Mouse (Mus musculus) midbrain, postnatal 0 days (tissue): ENCODE measurements around the gene Olfr66. TPM values are rescaled to one million over a fixed set of nuclear protein-coding genes. Genes with fewer than 3 reads are reported as not detected.

Experiments
- ATAC-seq: fragments of 200-750 bp; cut with Nextera tagmentation; 2 replicates; pipeline ENCODE4 v1.8.0; 2017; ENCODE audit warnings: moderate number of reproducible peaks, mild to moderate bottlenecking, moderate TSS enrichment, moderate library complexity; ENCODE audit not compliant: low FRiP score
- DNase-seq: peaks from one replicate; pipeline ENCODE4 v3.0.0-alpha.2; 2015; ENCODE audit warnings: low spot score
- H3K27ac ChIP-seq: fragments of 300-500 bp; sonication (generic); 2 replicates; pipeline ENCODE4 v1.5.1; 2014; ENCODE audit warnings: low read depth, mild to moderate bottlenecking, low read length, mixed read lengths
- H3K27me3 ChIP-seq: fragments of 300-500 bp; sonication (generic); 2 replicates; pipeline ENCODE4 v1.6.1; 2014; ENCODE audit warnings: low read length, control low read depth, mixed read lengths; ENCODE audit not compliant: insufficient read depth
- H3K36me3 ChIP-seq: fragments of 300-500 bp; sonication (generic); 2 replicates; pipeline ENCODE4 v1.6.1; 2014; ENCODE audit warnings: low read length, control low read depth, mixed read lengths; ENCODE audit not compliant: insufficient read depth
- H3K4me1 ChIP-seq: fragments of 300-500 bp; sonication (generic); 2 replicates; pipeline ENCODE4 v1.6.1; 2014; ENCODE audit warnings: mild to moderate bottlenecking, control low read depth, antibody characterized with exemption, low read length, mixed read lengths; ENCODE audit not compliant: insufficient read depth
- H3K4me2 ChIP-seq: fragments of 300-500 bp; sonication (generic); 2 replicates; pipeline ENCODE4 v1.6.1; 2014; ENCODE audit warnings: low read depth, mild to moderate bottlenecking, low read length, mixed read lengths; ENCODE audit not compliant: poor library complexity, severe bottlenecking
- H3K4me3 ChIP-seq: fragments of 300-500 bp; sonication (generic); 2 replicates; pipeline ENCODE4 v1.5.1; 2014; ENCODE audit warnings: low read depth, mild to moderate bottlenecking, low read length, moderate library complexity
- H3K9ac ChIP-seq: fragments of 300-500 bp; sonication (generic); replicated peaks from 2 replicates; pipeline ENCODE4 v1.6.1; 2014; ENCODE audit warnings: mild to moderate bottlenecking, low read length, moderate library complexity, mixed read lengths; ENCODE audit not compliant: poor library complexity, severe bottlenecking
- H3K9me3 ChIP-seq: fragments of 300-500 bp; sonication (generic); 2 replicates; pipeline ENCODE4 v1.6.1; 2016; ENCODE audit warnings: low read length, control low read depth
- CTCF ChIP-seq: IDR thresholded peaks from 2 replicates; pipeline ENCODE4 v1.5.1; 2016; ENCODE audit warnings: antibody characterized with exemption, mild to moderate bottlenecking
- WGBS: fragments of 180-500 bp; shearing (Covaris S2); extraction: QIAGEN DNeasy Blood & Tissue Kit; methylation state at CpG from one replicate; pipeline ENCODE4 v1.1.7; 2014; 5-methylcytosine and 5-hydroxymethylcytosine counted together
- polyA plus RNA-seq: library from polyadenylated mRNA; unstranded; fragments of >200 nt; fragmentation: Nextera tagmentation; extraction: Ambion mirVana; gene quantifications from 2 replicates; pipeline ENCODE4 v1.2.1, GENCODE M21; 2015
- total RNA-seq: library from RNA; depleted of rRNA; stranded (reverse); fragments of >200 nt; gene quantifications from 2 replicates; pipeline ENCODE4 v1.2.3, GENCODE M21; 2014; rRNA removed

The Olfr66 gene
- total RNA-seq: not detected in 2 replicates
- polyA plus RNA-seq: not detected in 2 replicates

GRCm38 (mm10) chr7:103886152-103886551 is at the start of gene Olfr66:
Gene Olfr66, minus strand, starts transcription at chr7:103886252.
- Histone ChIP-seq H3K4me1 (no peaks in the 10 kb centered on the region), H3K27me3 (no peaks in the 10 kb centered on the region), H3K36me3 (no peaks in the 10 kb centered on the region), H3K4me3 (no peak within 1 kb of the TSS), H3K9ac (no peak within 1 kb of the TSS), H3K9me3 (no peaks in the 10 kb centered on the region), H3K4me2 (no peak within 1 kb of the TSS), H3K27ac (no peak within 1 kb of the TSS)
- DNase-seq: no peak
- no peak for ATAC-seq
- no peak for TF ChIP-seq CTCF

- H3K4me1 ChIP-seq: no peaks in the 10 kb centered on the region
- no peak within 1 kb of the TSS for H3K4me3 ChIP-seq
- no peaks in the 10 kb centered on the region for H3K9me3 ChIP-seq
- H3K36me3 ChIP-seq: no peaks in the 10 kb centered on the region
- WGBS: 57% methylated on average over 2 of the region's 2 CpGs
- no peaks in the 10 kb centered on the region for H3K27me3 ChIP-seq
- no peak within 1 kb of the TSS for H3K27ac ChIP-seq
- DNase-seq: no peak
- H3K9ac ChIP-seq: no peak within 1 kb of the TSS
- no peak for ATAC-seq
- no peak for TF ChIP-seq CTCF
- no peak within 1 kb of the TSS for H3K4me2 ChIP-seq
Observed at GRCm38 (mm10) chr7:103934264-103934663, 48.2 kb upstream of the Olfr66 start, which contains the start of gene Olfr632. Gene Olfr632, plus strand, starts transcription at chr7:103934347.

GRCm38 (mm10) chr7:103928525-103928924 is 42.5 kb upstream of the Olfr66 start, which contains the start of gene Olfr631:
Gene Olfr631, plus strand, starts transcription at chr7:103928825.
- Histone ChIP-seq H3K27me3 (no peaks in the 10 kb centered on the region), H3K4me3 (no peak within 1 kb of the TSS), H3K4me1 (no peaks in the 10 kb centered on the region), H3K27ac (no peak within 1 kb of the TSS), H3K4me2 (no peak within 1 kb of the TSS), H3K9me3 (no peaks in the 10 kb centered on the region), H3K9ac (no peak within 1 kb of the TSS), H3K36me3 (no peaks in the 10 kb centered on the region)
- no peak for DNase-seq
- ATAC-seq: no peak
- no peak for TF ChIP-seq CTCF

GRCm38 (mm10) chr7:103915338-103915737 is 29.3 kb upstream of the Olfr66 start:
- Histone ChIP-seq H3K4me2 (no peak overlapping the region), H3K27me3 (no peaks in the 10 kb centered on the region), H3K9ac (no peak overlapping the region), H3K4me3 (no peak overlapping the region), H3K27ac (no peak overlapping the region), H3K36me3 (no peaks in the 10 kb centered on the region), H3K4me1 (no peaks in the 10 kb centered on the region), H3K9me3 (no peaks in the 10 kb centered on the region)
- no peak for TF ChIP-seq CTCF
- no peak for DNase-seq
- no peak for ATAC-seq

GRCm38 (mm10) chr7:103912969-103913511 is 27.0 kb upstream of the Olfr66 start:
- H3K36me3 ChIP-seq: no peaks in the 10 kb centered on the region
- H3K27me3 ChIP-seq: no peaks in the 10 kb centered on the region
- peak; percentile 37 for TF ChIP-seq CTCF
- DNase-seq: no peak
- WGBS: 60% methylated on average over 8 of the region's 8 CpGs
- no peak overlapping the region for H3K4me3 ChIP-seq
- no peaks in the 10 kb centered on the region for H3K4me1 ChIP-seq
- H3K27ac ChIP-seq: no peak overlapping the region
- H3K4me2 ChIP-seq: no peak overlapping the region
- ATAC-seq: no peak
- no peaks in the 10 kb centered on the region for H3K9me3 ChIP-seq
- H3K9ac ChIP-seq: no peak overlapping the region

- Histone ChIP-seq H3K27me3 (no peaks in the 10 kb centered on the region), H3K4me1 (no peaks in the 10 kb centered on the region), H3K4me3 (no peak overlapping the region), H3K9me3 (no peaks in the 10 kb centered on the region), H3K9ac (no peak overlapping the region), H3K27ac (no peak overlapping the region), H3K36me3 (no peaks in the 10 kb centered on the region), H3K4me2 (no peak overlapping the region)
- TF ChIP-seq CTCF: no peak
- ATAC-seq: no peak
- 63% methylated on average over 3 of the region's 3 CpGs for WGBS
- DNase-seq: no peak
Observed at GRCm38 (mm10) chr7:103910047-103910446, 24.0 kb upstream of the Olfr66 start.
